ENCODE assay signal across 21 mouse cellular contexts in the genomic region with DNA sequence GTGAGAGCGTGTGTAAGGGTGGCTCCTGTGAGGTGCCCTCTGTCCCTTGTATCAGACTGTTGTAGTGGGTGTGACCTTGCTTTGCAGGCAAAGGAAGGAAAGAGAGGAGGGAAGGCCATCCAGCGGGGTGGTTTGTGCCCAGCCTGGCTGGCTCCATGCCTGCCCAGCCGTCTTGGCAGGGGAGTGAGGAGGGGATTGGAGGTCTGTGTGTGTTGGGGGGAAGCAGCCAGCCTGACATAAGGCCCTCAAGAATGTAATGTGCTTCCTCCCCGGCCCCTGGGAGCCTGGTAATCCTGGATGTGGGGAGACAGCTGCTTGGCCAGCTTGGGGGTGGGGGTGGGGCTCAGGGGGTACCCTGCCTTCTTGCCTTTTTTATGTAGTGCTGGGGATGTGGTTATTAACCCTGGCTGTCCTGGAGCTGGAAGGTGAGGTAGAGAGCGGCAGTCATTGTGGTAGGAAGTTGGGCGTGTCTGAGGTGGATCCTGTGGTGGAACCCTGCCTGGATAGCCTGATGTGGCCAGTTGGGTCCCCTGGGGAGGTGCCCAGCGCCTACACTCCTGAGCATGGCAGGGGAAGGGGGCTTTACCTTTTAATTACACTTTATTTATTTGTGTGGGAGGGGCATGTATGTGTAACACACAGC. TPM values are rescaled to one million over a fixed set of nuclear protein-coding genes. Genes with fewer than 3 reads are reported as not detected.
DNase-seq lines count a peak whose midpoint lies in the region; ATAC-seq and TF ChIP-seq lines count a peak whose summit lies in the region.
"Had no signal": no experiment of that assay in that cellular context is flagged by ENCODE, and none has a peak within 500 bp of the region (broad histone marks: within the 10 kb centered on the region; RNA-seq: fewer than 3 reads in every experiment).

No protein-coding gene starts in this region.

- peaks cover 5% of the 10 kb centered on the region; the same call in 1 of the 2 replicates for H3K4me1 ChIP-seq in hindbrain, postnatal 0 days (ENCODE audit: insufficient read depth, low read length)
- H3K4me1 ChIP-seq in hindbrain, embryonic 13.5 days (replicated peaks) = peaks cover 7% of the 10 kb centered on the region; the same call in 1 of the 2 replicates
- peaks cover 8% of the 10 kb centered on the region for H3K4me1 ChIP-seq in limb, embryonic 13.5 days
- H3K4me1 ChIP-seq: heart, embryonic 15.5 days; neural tube, embryonic 12.5 days had no signal

- no peaks in the 10 kb centered on the region for H3K79me2 ChIP-seq in C2C12 (ENCODE audit: control insufficient read depth, insufficient read depth)

- no peak overlapping the region for H3K4me3 ChIP-seq in hindbrain, postnatal 0 days (ENCODE audit: low read length)
- H3K4me3 ChIP-seq in hindbrain, embryonic 13.5 days = no peak overlapping the region
- no peak overlapping the region for H3K4me3 ChIP-seq in C2C12 (ENCODE audit: insufficient read depth, poor library complexity, severe bottlenecking)
- H3K4me3 ChIP-seq in limb, embryonic 13.5 days = no peak overlapping the region
- H3K4me3 ChIP-seq: forebrain, embryonic 13.5 days; heart, embryonic 15.5 days; hindbrain, embryonic 12.5 days; midbrain, embryonic 10.5 days; neural tube, embryonic 12.5 days had no signal

- WGBS in hindbrain, postnatal 0 days = 41% methylated on average over 7 of the region's 7 CpGs
- WGBS in hindbrain, embryonic 13.5 days = 43% methylated on average over 7 of the region's 7 CpGs
- 36% methylated on average over 7 of the region's 7 CpGs for WGBS in limb, embryonic 13.5 days

- H3K4me2 ChIP-seq in hindbrain, postnatal 0 days (ENCODE audit: low read depth, low read length) = no peak overlapping the region
- H3K4me2 ChIP-seq in hindbrain, embryonic 13.5 days = no peak overlapping the region
- no peak overlapping the region for H3K4me2 ChIP-seq in limb, embryonic 13.5 days (replicated peaks)
- H3K4me2 ChIP-seq: forebrain, embryonic 13.5 days; heart, embryonic 15.5 days; hindbrain, embryonic 12.5 days; neural tube, embryonic 12.5 days had no signal

- peak; percentile 22 to 32 for DNase-seq in adrenal gland, postnatal 36 days
- DNase-seq in adrenal gland, adult (ENCODE audit: inconsistent age in 2 of 2, low spot score in 1 of 2) = no peak
- DNase-seq in hindbrain, postnatal 0 days (ENCODE audit: low spot score) = peak; percentile 61
- no peak for DNase-seq in frontal cortex, postnatal 10 days (ENCODE audit: low spot score in 2 of 2)
- DNase-seq in left cerebral cortex, adult 8-10 months (ENCODE audit: low spot score in 2 of 2) = no peak
- DNase-seq: liver, postnatal 0 days; right cerebral cortex, postnatal 25 days; thymus, adult 2 months had no signal

- peak overlapping the region; percentile 58 for H3ac ChIP-seq in C2C12 (ENCODE audit: control insufficient read depth, insufficient read length, low read depth)

- no peak for TF ChIP-seq CTCF in hindbrain, postnatal 0 days (IDR thresholded peaks at IDR 0.05; ENCODE audit: low read depth)
- TF ChIP-seq CTCF in C2C12 (IDR thresholded peaks at IDR 0.05; ENCODE audit: control insufficient read depth, insufficient read depth, insufficient read length) = no peak

- ATAC-seq in hindbrain, postnatal 0 days = peak; percentile 50; the same call in 1 of the 2 replicates
- no peak for ATAC-seq in hindbrain, embryonic 13.5 days (ENCODE audit: low FRiP score)
- ATAC-seq in limb, embryonic 13.5 days (ENCODE audit: low FRiP score, low read depth) = peak; percentile 49; the same call in 1 of the 2 replicates
- ATAC-seq: forebrain, embryonic 13.5 days; intestine, postnatal 0 days; liver, postnatal 0 days had no signal

- H3K79me3 ChIP-seq in C2C12 (ENCODE audit: low read depth) = no peaks in the 10 kb centered on the region

- H3K9ac ChIP-seq in hindbrain, postnatal 0 days (replicated peaks; ENCODE audit: low read length) = no peak overlapping the region
- H3K9ac ChIP-seq in hindbrain, embryonic 13.5 days = no peak overlapping the region
- H3K9ac ChIP-seq in limb, embryonic 13.5 days = no peak overlapping the region
- H3K9ac ChIP-seq: forebrain, embryonic 13.5 days; heart, embryonic 15.5 days; hindbrain, embryonic 12.5 days; liver, postnatal 0 days; neural tube, embryonic 12.5 days had no signal

- H3K27me3 ChIP-seq in hindbrain, postnatal 0 days (ENCODE audit: insufficient read depth, low read length) = no peaks in the 10 kb centered on the region
- peaks cover 60% of the 10 kb centered on the region for H3K27me3 ChIP-seq in hindbrain, embryonic 13.5 days
- no peaks in the 10 kb centered on the region for H3K27me3 ChIP-seq in C2C12 (ENCODE audit: control insufficient read depth, insufficient read depth, insufficient read length)
- H3K27me3 ChIP-seq in limb, embryonic 13.5 days = peaks cover 30% of the 10 kb centered on the region
- H3K27me3 ChIP-seq: neural tube, embryonic 12.5 days had no signal

- no peaks in the 10 kb centered on the region for H3K36me3 ChIP-seq in hindbrain, postnatal 0 days (ENCODE audit: insufficient read depth, low read length)
- H3K36me3 ChIP-seq in hindbrain, embryonic 13.5 days = no peaks in the 10 kb centered on the region
- no peaks in the 10 kb centered on the region for H3K36me3 ChIP-seq in C2C12 (ENCODE audit: control insufficient read depth, insufficient read depth)
- H3K36me3 ChIP-seq in limb, embryonic 13.5 days = no peaks in the 10 kb centered on the region
- H3K36me3 ChIP-seq: heart, embryonic 15.5 days; hindbrain, embryonic 12.5 days; midbrain, embryonic 10.5 days; neural tube, embryonic 12.5 days had no signal

- H3K27ac ChIP-seq in hindbrain, postnatal 0 days = no peak overlapping the region
- no peak overlapping the region for H3K27ac ChIP-seq in hindbrain, embryonic 13.5 days
- no peak overlapping the region for H3K27ac ChIP-seq in limb, embryonic 13.5 days
- H3K27ac ChIP-seq: forebrain, embryonic 13.5 days; heart, embryonic 15.5 days; hindbrain, embryonic 12.5 days; kidney, postnatal 0 days; midbrain, embryonic 10.5 days; neural tube, embryonic 12.5 days had no signal

- no peaks in the 10 kb centered on the region for H3K9me3 ChIP-seq in hindbrain, postnatal 0 days (ENCODE audit: low read length)
- H3K9me3 ChIP-seq in hindbrain, embryonic 13.5 days = no peaks in the 10 kb centered on the region
- H3K9me3 ChIP-seq in limb, embryonic 13.5 days = no peaks in the 10 kb centered on the region
- H3K9me3 ChIP-seq: forebrain, embryonic 13.5 days; heart, embryonic 15.5 days; hindbrain, embryonic 12.5 days; midbrain, embryonic 10.5 days; neural tube, embryonic 12.5 days had no signal

TF ChIP-seq in C2C12, 6 proteins besides CTCF, POLR2A, EP300 and RAD21:
- TF ChIP-seq MYOG (IDR thresholded peaks at IDR 0.05; ENCODE audit: control insufficient read depth, extremely low read depth, insufficient read length) (no peak), MYOD1 (IDR thresholded peaks at IDR 0.05; ENCODE audit: control insufficient read depth, insufficient read length, low read depth) (peak; percentile 91)

RNA-seq across cellular contexts. Expression of a gene that starts 36.4 kb away (rescaled TPM):
- total RNA-seq in adrenal gland, postnatal 36 days (2021) = not detected
- total RNA-seq in hindbrain, postnatal 0 days (2014; rRNA removed) = not detected in 2 replicates
- not detected in 2 replicates for polyA plus RNA-seq in hindbrain, postnatal 0 days (2015; fragmentation: Nextera tagmentation; extraction: Ambion mirVana)
- not detected in 2 replicates for polyA plus RNA-seq in hindbrain, embryonic 13.5 days (2015; fragmentation: Nextera tagmentation; extraction: Ambion mirVana)
- polyA plus RNA-seq in C2C12 (2012; fragmentation: generic; extraction: Trizol) = 1.2 TPM
- polyA plus RNA-seq in limb, embryonic 13.5 days (2015; fragmentation: Nextera tagmentation; extraction: Ambion mirVana) = not detected in 2 replicates
- total RNA-seq in left cerebral cortex, adult 8-10 months (2022) = not detected
- total RNA-seq: granulocyte monocyte progenitor cell, adult 5-6 weeks; layer of hippocampus, postnatal 10 days had no signal
- polyA plus RNA-seq: forebrain, embryonic 13.5 days; heart, embryonic 15.5 days; hindbrain, embryonic 12.5 days; intestine, postnatal 0 days; kidney, postnatal 0 days; limb, embryonic 11.5 days; liver, postnatal 0 days; midbrain, embryonic 10.5 days; neural tube, embryonic 12.5 days had no signal

Comparison
In these comparisons a context has a peak if more than half of its experiments do, and no peak if none do; other contexts are left out.
1. DNase-seq: peak in adrenal gland, postnatal 36 days (2 of 2) and hindbrain, postnatal 0 days (single experiment); none in adrenal gland, adult (0 of 2), frontal cortex, postnatal 10 days (0 of 2) and left cerebral cortex, adult 8-10 months (0 of 2).